Mouse (Mus musculus) liver, embryonic 14.5 days (tissue): ENCODE results near the gene Rhox3c. TPM values are rescaled to one million over a fixed set of nuclear protein-coding genes. Genes with fewer than 3 reads are reported as not detected.
"Not testable (repeated sequence)": the region's sequence is repeated elsewhere in the genome, so short reads cannot be mapped to it uniquely, and the experiment has no call there.

ENCODE experiments used
- ATAC-seq: fragments of 200-750 bp; cut with Nextera tagmentation; 2 replicates; pipeline ENCODE4 v1.8.0; 2017; ENCODE audit warnings: moderate number of reproducible peaks, mild to moderate bottlenecking, moderate library complexity; ENCODE audit not compliant: insufficient read depth
- DNase-seq, 3 experiments: peaks; one replicate each; pipeline ENCODE4 v3.0.0-alpha.2; 2012 to 2013; ENCODE audit warnings: low read depth in 3 of 3, low spot score in 3 of 3
- H3K27ac ChIP-seq: fragments of 300-500 bp; sonication (generic); 2 replicates; pipeline ENCODE4 v1.5.1; 2014; ENCODE audit warnings: moderate library complexity, mild to moderate bottlenecking, control low read depth, inconsistent platforms
- H3K27me3 ChIP-seq: fragments of 300-500 bp; sonication (generic); 2 replicates; pipeline ENCODE4 v1.6.1; 2014; ENCODE audit warnings: mild to moderate bottlenecking, low read length, moderate library complexity; ENCODE audit not compliant: control insufficient read depth, insufficient read depth
- H3K36me3 ChIP-seq: fragments of 300-500 bp; sonication (generic); replicated peaks from 2 replicates; pipeline ENCODE4 v1.6.1; 2014; ENCODE audit warnings: low read depth; ENCODE audit not compliant: control insufficient read depth, insufficient read depth
- H3K4me1 ChIP-seq, 2 experiments: fragments of 200-500 bp in 1 of 2; fragments of 300-500 bp in 1 of 2; sonication (generic) in 1 of 2; replicated peaks; 2 replicates each; pipeline ENCODE4 v1.6.1; 2012 to 2014; ENCODE audit warnings: antibody characterized with exemption in 1 of 2, inconsistent platforms in 1 of 2, low read length in 1 of 2; ENCODE audit not compliant: control insufficient read depth in 2 of 2, insufficient read depth in 2 of 2
- H3K4me2 ChIP-seq: fragments of 300-500 bp; sonication (generic); 2 replicates; pipeline ENCODE4 v1.6.1; 2014; ENCODE audit warnings: low read depth, mild to moderate bottlenecking, control low read depth, moderate library complexity
- H3K4me3 ChIP-seq, 2 experiments: fragments of 200-500 bp in 1 of 2; fragments of 300-500 bp in 1 of 2; sonication (generic) in 1 of 2; 2 replicates each; pipeline ENCODE4 v1.5.1; 2012 to 2014; ENCODE audit warnings: low read depth in 2 of 2, low read length in 2 of 2, mild to moderate bottlenecking in 2 of 2, control low read depth in 1 of 2, inconsistent platforms in 1 of 2, moderate library complexity in 1 of 2; ENCODE audit not compliant: insufficient read depth in 1 of 2
- H3K9ac ChIP-seq: fragments of 300-500 bp; sonication (generic); replicated peaks from 2 replicates; pipeline ENCODE4 v1.6.1; 2014; ENCODE audit warnings: mild to moderate bottlenecking, control low read depth, moderate library complexity
- H3K9me3 ChIP-seq: fragments of 300-500 bp; sonication (generic); 2 replicates; pipeline ENCODE4 v1.6.1; 2016; ENCODE audit warnings: low read length, mixed read lengths; ENCODE audit not compliant: control insufficient read depth
- WGBS: fragments of 180-500 bp; shearing (Covaris S2); extraction: QIAGEN DNeasy Blood & Tissue Kit; methylation state at CpG from one replicate; pipeline ENCODE4 v1.1.7; 2014; ENCODE audit not compliant: insufficient replicate concordance; 5-methylcytosine and 5-hydroxymethylcytosine counted together
- polyA plus RNA-seq, 2 experiments: library from polyadenylated mRNA; depleted of rRNA in 1 of 2; stranded (reverse) in 1 of 2; unstranded in 1 of 2; fragments of >200 nt; fragmentation: Nextera tagmentation in 1 of 2; extraction: Ambion mirVana in 1 of 2; gene quantifications; 2 replicates each; pipeline versions ENCODE4 v1.2.1 to v1.2.3; 2012 to 2014

The Rhox3c gene
- polyA plus RNA-seq (2012; rRNA removed) (not detected in 2 replicates), polyA plus RNA-seq (2014; fragmentation: Nextera tagmentation; extraction: Ambion mirVana) (not detected in 2 replicates)

GRCm38 (mm10) chrX:37458285-37458684, at the start of gene Rhox3c:
Rhox3c (plus strand) TSS chrX:37458585.
- not testable (repeated sequence) for H3K27ac ChIP-seq, H3K36me3 ChIP-seq, H3K9ac ChIP-seq, H3K4me3 ChIP-seq, H3K27me3 ChIP-seq, H3K4me2 ChIP-seq, H3K4me1 ChIP-seq, ATAC-seq, DNase-seq, H3K9me3 ChIP-seq
- WGBS: 66% methylated on average over 3 of the region's 4 CpGs

DNA sequence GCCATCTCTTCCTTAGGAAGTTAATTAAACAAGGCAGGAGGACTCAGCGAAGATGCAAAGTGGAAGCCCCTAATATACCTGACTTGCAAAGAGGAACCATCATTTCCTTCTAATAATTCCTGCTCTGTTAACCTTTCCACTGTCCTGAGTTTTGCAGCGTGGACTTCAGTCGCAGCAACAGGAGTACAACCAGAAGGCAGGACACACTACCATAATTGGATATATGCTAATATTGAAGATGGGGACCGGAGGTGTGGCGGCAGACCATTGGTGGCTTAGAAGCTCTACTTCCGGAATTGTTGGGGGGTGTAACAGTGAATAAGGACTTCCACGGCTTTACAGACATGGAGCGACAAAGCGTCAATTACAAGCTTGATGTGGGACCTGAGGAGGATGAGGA, 46.6 kb upstream of the Rhox3c start, which contains the start of gene Rhox2b:
TSS of gene Rhox2b (plus strand) at position 301 of the 400 bp plus-strand sequence.
- not testable (repeated sequence) for H3K27ac ChIP-seq, H3K27me3 ChIP-seq, H3K4me1 ChIP-seq, H3K4me2 ChIP-seq, H3K4me3 ChIP-seq, H3K36me3 ChIP-seq, DNase-seq, H3K9me3 ChIP-seq, H3K9ac ChIP-seq, ATAC-seq
- no CpG with 5 or more reads among the region's 9 CpGs for WGBS

DNA sequence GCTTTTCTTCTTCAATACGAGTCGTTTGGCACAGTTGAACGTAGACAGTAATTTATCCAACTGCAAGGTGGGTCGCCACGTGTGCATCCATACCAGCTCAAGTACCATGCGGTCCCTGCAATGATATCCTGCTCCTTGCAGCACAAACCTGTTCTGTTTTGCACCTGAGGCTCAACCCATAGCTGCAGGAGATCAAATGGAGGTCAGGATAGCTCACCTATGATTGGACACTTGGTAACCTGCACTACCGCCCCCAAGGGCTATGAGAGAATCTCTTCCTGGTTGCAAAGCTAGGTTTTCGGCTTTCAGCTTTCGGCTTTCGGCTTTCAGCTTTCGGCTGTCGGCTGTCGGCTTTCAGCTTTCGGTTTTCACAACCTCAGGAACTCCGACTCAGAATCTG, 26.2 kb upstream of the Rhox3c start, which contains the start of gene Rhox4b:
TSS of gene Rhox4b (plus strand) at position 301 of the 400 bp plus-strand sequence.
- not testable (repeated sequence) for ATAC-seq, H3K4me1 ChIP-seq, DNase-seq

DNA sequence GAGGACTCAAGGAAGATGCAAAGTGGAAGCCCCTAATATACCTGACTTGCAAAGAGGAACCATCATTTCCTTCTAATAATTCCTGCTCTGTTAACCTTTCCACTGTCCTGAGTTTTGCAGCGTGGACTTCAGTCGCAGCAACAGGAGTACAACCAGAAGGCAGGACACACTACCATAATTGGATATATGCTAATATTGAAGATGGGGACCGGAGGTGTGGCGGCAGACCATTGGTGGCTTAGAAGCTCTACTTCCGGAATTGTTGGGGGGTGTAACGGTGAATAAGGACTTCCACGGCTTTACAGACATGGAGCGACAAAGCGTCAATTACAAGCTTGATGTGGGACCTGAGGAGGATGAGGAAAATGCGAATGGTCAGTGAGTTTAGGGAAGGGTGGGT, 5.0 kb upstream of the Rhox3c start, which contains the start of gene Rhox2c:
TSS of gene Rhox2c (plus strand) at position 301 of the 400 bp plus-strand sequence.
- not testable (repeated sequence) for DNase-seq, H3K9me3 ChIP-seq, H3K27me3 ChIP-seq, H3K4me3 ChIP-seq, H3K4me1 ChIP-seq, H3K9ac ChIP-seq, H3K27ac ChIP-seq, ATAC-seq, H3K36me3 ChIP-seq, H3K4me2 ChIP-seq
- 83% methylated on average over 6 of the region's 10 CpGs for WGBS

More for the DNA sequence above, 26.2 kb upstream of the Rhox3c start, which contains the start of gene Rhox4b:
- not testable (repeated sequence) for H3K9me3 ChIP-seq, H3K27me3 ChIP-seq, H3K4me3 ChIP-seq, H3K9ac ChIP-seq, H3K4me2 ChIP-seq, H3K36me3 ChIP-seq, H3K27ac ChIP-seq
- 73% methylated on average over 14 of the region's 15 CpGs for WGBS

DNA sequence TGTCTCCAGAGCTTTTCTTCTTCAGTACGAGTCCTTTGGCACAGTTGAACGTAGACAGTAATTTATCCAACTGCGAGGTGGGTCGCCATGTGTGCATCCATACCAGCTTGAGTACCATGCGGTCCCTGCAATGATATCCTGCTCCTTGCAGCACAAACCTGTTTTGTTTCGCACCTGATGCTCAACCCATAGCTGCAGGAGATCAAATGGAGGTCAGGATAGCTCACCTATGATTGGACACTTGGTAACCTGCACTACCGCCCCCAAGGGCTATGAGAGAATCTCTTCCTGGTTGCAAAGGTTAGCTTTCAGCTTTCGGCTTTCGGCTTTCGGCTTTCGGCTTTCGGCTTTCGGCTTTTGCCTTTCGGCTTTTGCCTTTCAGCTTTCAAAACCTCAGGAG, 21.7 kb downstream of the Rhox3c start, which contains the start of gene Rhox4c:
TSS of gene Rhox4c (plus strand) at position 301 of the 400 bp plus-strand sequence.
- H3K9me3 ChIP-seq, ATAC-seq, H3K36me3 ChIP-seq, H3K4me2 ChIP-seq, H3K27me3 ChIP-seq, H3K4me3 ChIP-seq, H3K27ac ChIP-seq, H3K9ac ChIP-seq, H3K4me1 ChIP-seq, DNase-seq: not testable (repeated sequence)
- WGBS: 73% methylated on average over 14 of the region's 14 CpGs

- H3K9ac ChIP-seq, H3K4me1 ChIP-seq, H3K27me3 ChIP-seq, ATAC-seq, H3K9me3 ChIP-seq, DNase-seq, H3K4me2 ChIP-seq, H3K36me3 ChIP-seq, H3K27ac ChIP-seq, H3K4me3 ChIP-seq: not testable (repeated sequence)
- 74% methylated on average over 12 of the region's 18 CpGs for WGBS
These were observed 55.7 kb downstream of the Rhox3c start, which contains the start of gene Rhox4d for GRCm38 (mm10) chrX:37514059-37514458. Rhox4d (plus strand) TSS chrX:37514359.

Other genes starting within 250 kb of the Rhox3c start
- not detected in 2 replicates for gene Gm9, start 247.5 kb upstream of the Rhox3c start, polyA plus RNA-seq (2012; rRNA removed)
- not detected in 2 replicates for gene Gm9, start 247.5 kb upstream of the Rhox3c start, polyA plus RNA-seq (2014; fragmentation: Nextera tagmentation; extraction: Ambion mirVana)
- gene Rhox1, start 236.3 kb upstream of the Rhox3c start, polyA plus RNA-seq (2012; rRNA removed): not detected in 2 replicates
- gene Rhox1, start 236.3 kb upstream of the Rhox3c start, polyA plus RNA-seq (2014; fragmentation: Nextera tagmentation; extraction: Ambion mirVana): not detected in 2 replicates
- gene Rhox2a, start 213.6 kb upstream of the Rhox3c start, polyA plus RNA-seq (2012; rRNA removed): not detected in 2 replicates
- gene Rhox2a, start 213.6 kb upstream of the Rhox3c start, polyA plus RNA-seq (2014; fragmentation: Nextera tagmentation; extraction: Ambion mirVana): not detected in 2 replicates
- gene Rhox3a, start 208.7 kb upstream of the Rhox3c start, polyA plus RNA-seq (2012; rRNA removed): not detected in 2 replicates
- not detected in 2 replicates for gene Rhox3a, start 208.7 kb upstream of the Rhox3c start, polyA plus RNA-seq (2014; fragmentation: Nextera tagmentation; extraction: Ambion mirVana)
- not detected in 2 replicates for gene Rhox4a, start 193.2 kb upstream of the Rhox3c start, polyA plus RNA-seq (2012; rRNA removed)
- gene Rhox4a, start 193.2 kb upstream of the Rhox3c start, polyA plus RNA-seq (2014; fragmentation: Nextera tagmentation; extraction: Ambion mirVana): not detected in 2 replicates
- gene Rhox3a2, start 78.6 kb upstream of the Rhox3c start, polyA plus RNA-seq (2012; rRNA removed): not detected in 2 replicates
- not detected in 2 replicates for gene Rhox3a2, start 78.6 kb upstream of the Rhox3c start, polyA plus RNA-seq (2014; fragmentation: Nextera tagmentation; extraction: Ambion mirVana)
- gene Rhox4a2, start 67.7 kb upstream of the Rhox3c start, polyA plus RNA-seq (2012; rRNA removed): not detected in 2 replicates
- not detected in 2 replicates for gene Rhox4a2, start 67.7 kb upstream of the Rhox3c start, polyA plus RNA-seq (2014; fragmentation: Nextera tagmentation; extraction: Ambion mirVana)
- gene Rhox2b, start 46.5 kb upstream of the Rhox3c start, polyA plus RNA-seq (2012; rRNA removed): not detected in 2 replicates
- not detected in 2 replicates for gene Rhox2b, start 46.5 kb upstream of the Rhox3c start, polyA plus RNA-seq (2014; fragmentation: Nextera tagmentation; extraction: Ambion mirVana)
- gene Rhox4b, start 26.1 kb upstream of the Rhox3c start, polyA plus RNA-seq (2012; rRNA removed): not detected in 2 replicates
- not detected in 2 replicates for gene Rhox4b, start 26.1 kb upstream of the Rhox3c start, polyA plus RNA-seq (2014; fragmentation: Nextera tagmentation; extraction: Ambion mirVana)
- not detected in 2 replicates for gene Rhox2c, start 4.9 kb upstream of the Rhox3c start, polyA plus RNA-seq (2012; rRNA removed)
- not detected in 2 replicates for gene Rhox2c, start 4.9 kb upstream of the Rhox3c start, polyA plus RNA-seq (2014; fragmentation: Nextera tagmentation; extraction: Ambion mirVana)
- gene Rhox4c, start 21.8 kb downstream of the Rhox3c start, polyA plus RNA-seq (2012; rRNA removed): not detected in 2 replicates
- gene Rhox4c, start 21.8 kb downstream of the Rhox3c start, polyA plus RNA-seq (2014; fragmentation: Nextera tagmentation; extraction: Ambion mirVana): not detected in 2 replicates
- gene Rhox2d, start 34.8 kb downstream of the Rhox3c start, polyA plus RNA-seq (2012; rRNA removed): not detected in 2 replicates
- not detected in 2 replicates for gene Rhox2d, start 34.8 kb downstream of the Rhox3c start, polyA plus RNA-seq (2014; fragmentation: Nextera tagmentation; extraction: Ambion mirVana)
- not detected in 2 replicates for gene Rhox4d, start 55.8 kb downstream of the Rhox3c start, polyA plus RNA-seq (2012; rRNA removed)
- not detected in 2 replicates for gene Rhox4d, start 55.8 kb downstream of the Rhox3c start, polyA plus RNA-seq (2014; fragmentation: Nextera tagmentation; extraction: Ambion mirVana)
- gene Rhox2e, start 71.9 kb downstream of the Rhox3c start, polyA plus RNA-seq (2012; rRNA removed): not detected in 2 replicates
- gene Rhox2e, start 71.9 kb downstream of the Rhox3c start, polyA plus RNA-seq (2014; fragmentation: Nextera tagmentation; extraction: Ambion mirVana): not detected in 2 replicates
- not detected in 2 replicates for gene Rhox3e, start 83.4 kb downstream of the Rhox3c start, polyA plus RNA-seq (2012; rRNA removed)
- not detected in 2 replicates for gene Rhox3e, start 83.4 kb downstream of the Rhox3c start, polyA plus RNA-seq (2014; fragmentation: Nextera tagmentation; extraction: Ambion mirVana)
- gene Rhox4e, start 98.8 kb downstream of the Rhox3c start, polyA plus RNA-seq (2012; rRNA removed): not detected in 2 replicates
- not detected in 2 replicates for gene Rhox4e, start 98.8 kb downstream of the Rhox3c start, polyA plus RNA-seq (2014; fragmentation: Nextera tagmentation; extraction: Ambion mirVana)
- gene Rhox2f, start 112.8 kb downstream of the Rhox3c start, polyA plus RNA-seq (2012; rRNA removed): not detected in 2 replicates
- not detected in 2 replicates for gene Rhox2f, start 112.8 kb downstream of the Rhox3c start, polyA plus RNA-seq (2014; fragmentation: Nextera tagmentation; extraction: Ambion mirVana)
- gene Rhox3f, start 122.4 kb downstream of the Rhox3c start, polyA plus RNA-seq (2012; rRNA removed): not detected in 2 replicates
- gene Rhox3f, start 122.4 kb downstream of the Rhox3c start, polyA plus RNA-seq (2014; fragmentation: Nextera tagmentation; extraction: Ambion mirVana): not detected in 2 replicates
- gene Rhox4f, start 149.1 kb downstream of the Rhox3c start, polyA plus RNA-seq (2012; rRNA removed): not detected in 2 replicates
- not detected in 2 replicates for gene Rhox4f, start 149.1 kb downstream of the Rhox3c start, polyA plus RNA-seq (2014; fragmentation: Nextera tagmentation; extraction: Ambion mirVana)
- gene Rhox3g, start 170.0 kb downstream of the Rhox3c start, polyA plus RNA-seq (2012; rRNA removed): not detected in 2 replicates
- not detected in 2 replicates for gene Rhox3g, start 170.0 kb downstream of the Rhox3c start, polyA plus RNA-seq (2014; fragmentation: Nextera tagmentation; extraction: Ambion mirVana)
- gene Rhox2g, start 184.9 kb downstream of the Rhox3c start, polyA plus RNA-seq (2012; rRNA removed): not detected in 2 replicates
- not detected in 2 replicates for gene Rhox2g, start 184.9 kb downstream of the Rhox3c start, polyA plus RNA-seq (2014; fragmentation: Nextera tagmentation; extraction: Ambion mirVana)
- not detected in 2 replicates for gene Rhox4g, start 192.7 kb downstream of the Rhox3c start, polyA plus RNA-seq (2012; rRNA removed)
- gene Rhox4g, start 192.7 kb downstream of the Rhox3c start, polyA plus RNA-seq (2014; fragmentation: Nextera tagmentation; extraction: Ambion mirVana): not detected in 2 replicates
- gene Rhox3h, start 210.2 kb downstream of the Rhox3c start, polyA plus RNA-seq (2012; rRNA removed): not detected in 2 replicates
- not detected in 2 replicates for gene Rhox3h, start 210.2 kb downstream of the Rhox3c start, polyA plus RNA-seq (2014; fragmentation: Nextera tagmentation; extraction: Ambion mirVana)
- not detected in 2 replicates for gene Rhox2h, start 214.7 kb downstream of the Rhox3c start, polyA plus RNA-seq (2012; rRNA removed)
- not detected in 2 replicates for gene Rhox2h, start 214.7 kb downstream of the Rhox3c start, polyA plus RNA-seq (2014; fragmentation: Nextera tagmentation; extraction: Ambion mirVana)